Mouse (Mus musculus) liver, postnatal 0 days (tissue): Measurements from ENCODE around the gene Sec14l2.

Experiments used
- CTCF ChIP-seq: sonication (generic); IDR thresholded peaks from 2 replicates; pipeline ENCODE4 v1.5.1; 2016; ENCODE audit warnings: antibody characterized with exemption, low read depth
- EP300 ChIP-seq: IDR thresholded peaks from 2 replicates; pipeline ENCODE4 v1.6.1; 2016; ENCODE audit warnings: antibody characterized with exemption, low read depth, mild to moderate bottlenecking

GRCm38 (mm10) chr11:4141505-4141904 lies 18.3 kb upstream of the Sec14l2 start:
- TF ChIP-seq CTCF (no peak), EP300 (no peak)
